Mouse (Mus musculus) layer of hippocampus, adult 2 months (tissue): Measurements from ENCODE around the gene Zfp607a. TPM values are rescaled to one million over a fixed set of nuclear protein-coding genes. Genes with fewer than 3 reads are reported as not detected.
A peak's percentile ranks its signal among the peaks of the same experiment; 100 is the strongest.
"Not testable (repeated sequence)": the region's sequence is repeated elsewhere in the genome, so short reads cannot be mapped to it uniquely, and the experiment has no call there.

Experiments
- DNase-seq, 2 experiments: peaks; one replicate each; pipeline ENCODE4 v3.0.0; 2022; ENCODE audit warnings: low spot score in 2 of 2
- H3K27ac ChIP-seq: fragments of 200-600 bp; 2 replicates; pipeline ENCODE4 v1.8.1; 2022
- H3K4me3 ChIP-seq: fragments of 200-600 bp; 2 replicates; pipeline ENCODE4 v1.8.1; 2022; ENCODE audit warnings: mild to moderate bottlenecking
- CTCF ChIP-seq: fragments of 200-600 bp; conservative IDR thresholded peaks from 2 replicates; pipeline ENCODE4 v1.8.1; 2022; ENCODE audit warnings: antibody characterized with exemption, mild to moderate bottlenecking, moderate library complexity
- long read RNA-seq, 2 experiments: library from polyadenylated mRNA; stranded (forward); transcript quantifications; one replicate each; pipeline ENCODE4 v2.0.0; 2021; ENCODE audit warnings: borderline mapping rate in 2 of 2
- total RNA-seq, 2 experiments: library from RNA; stranded (reverse); gene quantifications; 2 replicates each; pipeline ENCODE4 v1.2.3; 2021

The Zfp607a gene
- 1 to 10 TPM; 2.6 to 2.9 TPM for total RNA-seq
- long read RNA-seq, experiment 1: 0 reads
- long read RNA-seq, experiment 2: 0 reads

- H3K27ac ChIP-seq: no peak within 1 kb of the TSS
- no peak for DNase-seq
- no peak within 1 kb of the TSS for H3K4me3 ChIP-seq
- no peak for TF ChIP-seq CTCF
These were observed at the start of gene Zfp607a for GRCm38 (mm10) chr7:27857227-27857626. Gene Zfp607a, plus strand, starts transcription at chr7:27857527.

- no peak for TF ChIP-seq CTCF
- no peak for DNase-seq
- Histone ChIP-seq H3K27ac (no peak overlapping the region), H3K4me3 (no peak overlapping the region)
These were observed 38.7 kb upstream of the Zfp607a start for GRCm38 (mm10) chr7:27818526-27819110.

GRCm38 (mm10) chr7:27822611-27823010 is 34.7 kb upstream of the Zfp607a start:
- Histone ChIP-seq H3K4me3 (no peak overlapping the region), H3K27ac (no peak overlapping the region)
- no peak for TF ChIP-seq CTCF
- DNase-seq: no peak

GRCm38 (mm10) chr7:27834131-27834530 is 23.2 kb upstream of the Zfp607a start:
- Histone ChIP-seq H3K4me3 (no peak overlapping the region), H3K27ac (no peak overlapping the region)
- no peak for TF ChIP-seq CTCF
- DNase-seq: no peak

GRCm38 (mm10) chr7:27837896-27838295 is 19.4 kb upstream of the Zfp607a start:
- no peak for DNase-seq

GRCm38 (mm10) chr7:27838323-27839249 is 18.7 kb upstream of the Zfp607a start, which contains the start of gene Zfp59:
Gene Zfp59, plus strand, starts transcription at chr7:27838607.
- TF ChIP-seq CTCF: no peak
- Histone ChIP-seq H3K27ac (peak within 1 kb of the TSS; percentile 90), H3K4me3 (peak within 1 kb of the TSS; percentile 79)
- peak; percentile 84 to 93 for DNase-seq

More at GRCm38 (mm10) chr7:27837896-27838295, 19.4 kb upstream of the Zfp607a start:
- no peak for TF ChIP-seq CTCF
- Histone ChIP-seq H3K27ac (peak overlapping the region; percentile 90), H3K4me3 (peak overlapping the region; percentile 79)

- Histone ChIP-seq H3K27ac (no peak overlapping the region), H3K4me3 (no peak overlapping the region)
- TF ChIP-seq CTCF: no peak
- no peak for DNase-seq
These were observed 17.7 kb upstream of the Zfp607a start for GRCm38 (mm10) chr7:27839596-27839995.

- TF ChIP-seq CTCF: no peak
- no peak for DNase-seq
- Histone ChIP-seq H3K4me3 (no peak overlapping the region), H3K27ac (no peak overlapping the region)
These were observed 17.2 kb upstream of the Zfp607a start for GRCm38 (mm10) chr7:27840104-27840503.

GRCm38 (mm10) chr7:27859301-27860251 is 2.2 kb downstream of the Zfp607a start:
- H3K27ac ChIP-seq: peak overlapping the region; percentile 75

GRCm38 (mm10) chr7:27860396-27861235 is 3.3 kb downstream of the Zfp607a start:
- TF ChIP-seq CTCF: no peak
- peak overlapping the region; percentile 75 for H3K27ac ChIP-seq
- H3K4me3 ChIP-seq: peak overlapping the region; percentile 74
- peak; percentile 43 to 60 for DNase-seq

More at GRCm38 (mm10) chr7:27859301-27860251, 2.2 kb downstream of the Zfp607a start:
- no peak for TF ChIP-seq CTCF
- DNase-seq: no peak
- H3K4me3 ChIP-seq: peak overlapping the region; percentile 74

GRCm38 (mm10) chr7:27862578-27862977 is 5.3 kb downstream of the Zfp607a start:
- not testable (repeated sequence) for DNase-seq, H3K27ac ChIP-seq, H3K4me3 ChIP-seq

- TF ChIP-seq CTCF: no peak
- no peak for DNase-seq
- no peak overlapping the region for H3K27ac ChIP-seq
- H3K4me3 ChIP-seq: no peak overlapping the region
These were observed 24.4 kb downstream of the Zfp607a start for GRCm38 (mm10) chr7:27881721-27882120.
